Mouse (Mus musculus) ES-E14 (cell line): ENCODE measurements around the gene Ctsq.
"Not testable (repeated sequence)": the region's sequence is repeated elsewhere in the genome, so short reads cannot be mapped to it uniquely, and the experiment has no call there.

ENCODE experiments used
- CHD2 ChIP-seq: IDR thresholded peaks from 2 replicates; pipeline ENCODE4 v1.6.1; 2014; ENCODE audit warnings: mild to moderate bottlenecking, low read depth, low read length, inconsistent platforms
- MAFK ChIP-seq: IDR thresholded peaks from 2 replicates; pipeline ENCODE4 v1.6.1; 2014; ENCODE audit warnings: mild to moderate bottlenecking, low read depth, low read length, inconsistent platforms; ENCODE audit not compliant: insufficient read depth
- ZC3H11A ChIP-seq: IDR thresholded peaks from 2 replicates; pipeline ENCODE4 v1.6.1; 2012; ENCODE audit warnings: low read depth, mild to moderate bottlenecking, inconsistent platforms, low read length, borderline replicate concordance
- ZNF384 ChIP-seq: IDR thresholded peaks from 2 replicates; pipeline ENCODE4 v1.6.1; 2012; ENCODE audit warnings: low read depth, low read length, inconsistent platforms

DNA sequence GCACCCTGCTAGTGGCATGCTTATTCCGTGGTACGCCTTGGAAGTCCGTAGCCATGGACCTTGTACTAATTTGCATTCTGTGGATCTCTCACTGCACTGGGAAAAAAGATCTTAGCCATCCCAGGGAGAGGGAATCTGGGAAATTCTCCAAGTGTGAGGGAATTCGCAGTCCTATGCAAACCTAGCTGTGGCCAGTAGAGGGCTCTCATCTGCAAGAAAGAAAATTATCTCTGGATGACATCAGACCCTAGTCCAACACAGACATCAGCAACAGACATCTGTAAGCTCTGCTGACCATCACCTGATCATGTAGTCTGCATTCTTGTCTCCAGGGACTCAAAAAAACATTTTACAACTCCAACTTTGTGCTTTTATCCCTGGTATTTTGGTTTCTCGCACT is 53.5 kb downstream of the Ctsq start:
- not testable (repeated sequence) for TF ChIP-seq ZC3H11A, CHD2, MAFK, ZNF384
